Mouse (Mus musculus): ENCODE measurements around the gene Kcnip1.

Gene Kcnip1

GRCm38 (mm10) chr11:33993496-33993895 lies 544 bp upstream of the Kcnip1 start:
- in situ Hi-C loops (cut with MboI; ENCODE audit: low sequenced_read_pairs) = no loop called here

GRCm38 (mm10) chr11:33990002-33990401 lies 3.0 kb downstream of the Kcnip1 start:
- in situ Hi-C loops (cut with MboI; ENCODE audit: low sequenced_read_pairs) = no loop called here

- in situ Hi-C loops (cut with MboI; ENCODE audit: low sequenced_read_pairs) = no loop called here
Observed at GRCm38 (mm10) chr11:33986525-33986924, 6.4 kb downstream of the Kcnip1 start.

GRCm38 (mm10) chr11:33980146-33980545 lies 12.8 kb downstream of the Kcnip1 start:
- in situ Hi-C loops (cut with MboI; ENCODE audit: low sequenced_read_pairs) = no loop called here

GRCm38 (mm10) chr11:33975121-33975520 lies 17.8 kb downstream of the Kcnip1 start:
- in situ Hi-C loops (cut with MboI; ENCODE audit: low sequenced_read_pairs) = no loop called here

- in situ Hi-C loops (cut with MboI; ENCODE audit: low sequenced_read_pairs) = no loop called here
Observed at GRCm38 (mm10) chr11:33974341-33975040, 18.5 kb downstream of the Kcnip1 start.

GRCm38 (mm10) chr11:33972114-33972513 lies 20.8 kb downstream of the Kcnip1 start:
- in situ Hi-C loops (cut with MboI; ENCODE audit: low sequenced_read_pairs) = no loop called here

- in situ Hi-C loops (cut with MboI; ENCODE audit: low sequenced_read_pairs) = loop anchor here (10.0 kb wide), 1 partner anchor 116 kb away; no protein-coding TSS in a partner anchor
Observed at GRCm38 (mm10) chr11:33969199-33969598, 23.8 kb downstream of the Kcnip1 start.

GRCm38 (mm10) chr11:33967708-33968107 lies 25.2 kb downstream of the Kcnip1 start:
- in situ Hi-C loops (cut with MboI; ENCODE audit: low sequenced_read_pairs) = loop anchor here (10.0 kb wide), 1 partner anchor 117 kb away; no protein-coding TSS in a partner anchor

GRCm38 (mm10) chr11:33965380-33965779 lies 27.6 kb downstream of the Kcnip1 start:
- in situ Hi-C loops (cut with MboI; ENCODE audit: low sequenced_read_pairs) = loop anchor here (10.0 kb wide), 1 partner anchor 119 kb away; no protein-coding TSS in a partner anchor

- in situ Hi-C loops (cut with MboI; ENCODE audit: low sequenced_read_pairs) = loop anchor here (10.0 kb wide), 1 partner anchor 122 kb away; no protein-coding TSS in a partner anchor
Observed at GRCm38 (mm10) chr11:33962688-33963407, 30.1 kb downstream of the Kcnip1 start, which contains the start of gene Kcnmb1. Kcnmb1 (plus strand) TSS chr11:33963013.

- in situ Hi-C loops (cut with MboI; ENCODE audit: low sequenced_read_pairs) = loop anchor here (10.0 kb wide), 1 partner anchor 123 kb away; no protein-coding TSS in a partner anchor
Observed at GRCm38 (mm10) chr11:33962178-33962577, 30.8 kb downstream of the Kcnip1 start.

- in situ Hi-C loops (cut with MboI; ENCODE audit: low sequenced_read_pairs) = no loop called here
Observed at GRCm38 (mm10) chr11:33958713-33959112, 34.2 kb downstream of the Kcnip1 start.

- in situ Hi-C loops (cut with MboI; ENCODE audit: low sequenced_read_pairs) = no loop called here
Observed at GRCm38 (mm10) chr11:33957595-33957994, 35.4 kb downstream of the Kcnip1 start.

GRCm38 (mm10) chr11:33956623-33957022 lies 36.3 kb downstream of the Kcnip1 start:
- in situ Hi-C loops (cut with MboI; ENCODE audit: low sequenced_read_pairs) = no loop called here

GRCm38 (mm10) chr11:33955982-33956381 lies 37.0 kb downstream of the Kcnip1 start:
- in situ Hi-C loops (cut with MboI; ENCODE audit: low sequenced_read_pairs) = no loop called here

- in situ Hi-C loops (cut with MboI; ENCODE audit: low sequenced_read_pairs) = no loop called here
Observed at GRCm38 (mm10) chr11:33951684-33952625, 41.0 kb downstream of the Kcnip1 start.

- in situ Hi-C loops (cut with MboI; ENCODE audit: low sequenced_read_pairs) = no loop called here
Observed at GRCm38 (mm10) chr11:33951155-33951554, 41.8 kb downstream of the Kcnip1 start.

- in situ Hi-C loops (cut with MboI; ENCODE audit: low sequenced_read_pairs) = loop anchor here (10.0 kb wide), 1 partner anchor 258 kb away; the partner anchor contains the start of gene Foxi1
Observed at GRCm38 (mm10) chr11:33946501-33946900, 46.5 kb downstream of the Kcnip1 start.

- in situ Hi-C loops (cut with MboI; ENCODE audit: low sequenced_read_pairs) = loop anchor here (10.0 kb wide), 1 partner anchor 260 kb away; the partner anchor contains the start of gene Foxi1
Observed at GRCm38 (mm10) chr11:33944786-33945328, 48.1 kb downstream of the Kcnip1 start.
